Mouse (Mus musculus) embryonic facial prominence, embryonic 14.5 days (tissue): ENCODE measurements around the gene Nccrp1. TPM values are rescaled to one million over a fixed set of nuclear protein-coding genes. Genes with fewer than 3 reads are reported as not detected.

Experiments
- ATAC-seq: fragments of 200-750 bp; cut with Nextera tagmentation; 2 replicates; pipeline ENCODE4 v1.8.0; 2017; ENCODE audit warnings: low read depth, moderate number of reproducible peaks, moderate TSS enrichment
- DNase-seq: peaks from one replicate; pipeline ENCODE4 v3.0.0-alpha.2; 2015; ENCODE audit warnings: low spot score
- H3K27ac ChIP-seq: fragments of 300-500 bp; sonication (generic); replicated peaks from 2 replicates; pipeline ENCODE4 v1.5.1; 2014; ENCODE audit warnings: low read depth, mild to moderate bottlenecking, low read length, moderate library complexity
- H3K27me3 ChIP-seq: fragments of 300-500 bp; sonication (generic); replicated peaks from 2 replicates; pipeline ENCODE4 v1.6.1; 2014; ENCODE audit warnings: low read length; ENCODE audit not compliant: control insufficient read depth, insufficient read depth
- H3K36me3 ChIP-seq: fragments of 300-500 bp; sonication (generic); 2 replicates; pipeline ENCODE4 v1.6.1; 2014; ENCODE audit warnings: low read length, mixed read lengths; ENCODE audit not compliant: control insufficient read depth, insufficient read depth
- H3K4me1 ChIP-seq: fragments of 300-500 bp; sonication (generic); 2 replicates; pipeline ENCODE4 v1.6.1; 2014; ENCODE audit warnings: antibody characterized with exemption, low read length; ENCODE audit not compliant: control insufficient read depth, insufficient read depth
- H3K4me2 ChIP-seq: fragments of 300-500 bp; sonication (generic); 2 replicates; pipeline ENCODE4 v1.6.1; 2014; ENCODE audit warnings: low read depth, mild to moderate bottlenecking, low read length, moderate library complexity, mixed read lengths
- H3K4me3 ChIP-seq: fragments of 300-500 bp; sonication (generic); 2 replicates; pipeline ENCODE4 v1.5.1; 2014; ENCODE audit warnings: low read depth, mild to moderate bottlenecking, low read length
- H3K9ac ChIP-seq: fragments of 300-500 bp; sonication (generic); 2 replicates; pipeline ENCODE4 v1.6.1; 2014; ENCODE audit warnings: low read depth, mild to moderate bottlenecking, low read length, moderate library complexity, mixed read lengths
- H3K9me3 ChIP-seq: fragments of 300-500 bp; sonication (generic); 2 replicates; pipeline ENCODE4 v1.6.1; 2016; ENCODE audit warnings: low read length; ENCODE audit not compliant: control insufficient read depth
- WGBS: fragments of 180-500 bp; shearing (Covaris S2); extraction: QIAGEN DNeasy Blood & Tissue Kit; methylation state at CpG from one replicate; pipeline ENCODE4 v1.1.7; 2014; 5-methylcytosine and 5-hydroxymethylcytosine counted together
- polyA plus RNA-seq: library from polyadenylated mRNA; unstranded; fragments of >200 nt; fragmentation: Nextera tagmentation; extraction: Ambion mirVana; gene quantifications from 2 replicates; pipeline ENCODE4 v1.2.1, GENCODE M21; 2014

Nccrp1 gene
- polyA plus RNA-seq, 1 experiment from 2014 or later: 0.43 TPM

- Histone ChIP-seq H3K4me2 (no peak overlapping the region), H3K27ac (no peak overlapping the region), H3K9ac (no peak overlapping the region), H3K27me3 (no peaks in the 10 kb centered on the region), H3K4me3 (no peak overlapping the region), H3K4me1 (peaks cover 29% of the 10 kb centered on the region), H3K36me3 (no peaks in the 10 kb centered on the region), H3K9me3 (no peaks in the 10 kb centered on the region)
- 88% methylated on average over 3 of the region's 3 CpGs for WGBS
- ATAC-seq: no peak
- DNase-seq: no peak
Observed at GRCm38 (mm10) chr7:28573236-28573635, 26.2 kb upstream of the Nccrp1 start.

- Histone ChIP-seq H3K36me3 (peaks cover 4% of the 10 kb centered on the region), H3K4me2 (no peak overlapping the region), H3K27ac (no peak overlapping the region), H3K4me3 (no peak overlapping the region), H3K4me1 (peaks cover 27% of the 10 kb centered on the region), H3K9ac (no peak overlapping the region), H3K9me3 (no peaks in the 10 kb centered on the region), H3K27me3 (no peaks in the 10 kb centered on the region)
- 82% methylated on average over 5 of the region's 5 CpGs for WGBS
- DNase-seq: no peak
- ATAC-seq: no peak
Observed at GRCm38 (mm10) chr7:28572689-28573088, 25.6 kb upstream of the Nccrp1 start.

GRCm38 (mm10) chr7:28570982-28571682, 24.1 kb upstream of the Nccrp1 start:
- Histone ChIP-seq H3K27me3 (no peaks in the 10 kb centered on the region), H3K4me2 (peak overlapping the region; percentile 22; the same call in 1 of the 2 replicates), H3K9me3 (no peaks in the 10 kb centered on the region), H3K36me3 (peaks cover 19% of the 10 kb centered on the region), H3K4me1 (peaks cover 11% of the 10 kb centered on the region), H3K9ac (0 out of 2 replicates have a peak overlapping the region, but pooled peaks have one; percentile 34), H3K4me3 (no peak overlapping the region), H3K27ac (peak overlapping the region; percentile 64)
- ATAC-seq (0 out of 2 replicates have a peak, but pooled peaks have one; percentile 4), DNase-seq (peak; percentile 73)
- 36% methylated on average over 5 of the region's 5 CpGs for WGBS

DNA sequence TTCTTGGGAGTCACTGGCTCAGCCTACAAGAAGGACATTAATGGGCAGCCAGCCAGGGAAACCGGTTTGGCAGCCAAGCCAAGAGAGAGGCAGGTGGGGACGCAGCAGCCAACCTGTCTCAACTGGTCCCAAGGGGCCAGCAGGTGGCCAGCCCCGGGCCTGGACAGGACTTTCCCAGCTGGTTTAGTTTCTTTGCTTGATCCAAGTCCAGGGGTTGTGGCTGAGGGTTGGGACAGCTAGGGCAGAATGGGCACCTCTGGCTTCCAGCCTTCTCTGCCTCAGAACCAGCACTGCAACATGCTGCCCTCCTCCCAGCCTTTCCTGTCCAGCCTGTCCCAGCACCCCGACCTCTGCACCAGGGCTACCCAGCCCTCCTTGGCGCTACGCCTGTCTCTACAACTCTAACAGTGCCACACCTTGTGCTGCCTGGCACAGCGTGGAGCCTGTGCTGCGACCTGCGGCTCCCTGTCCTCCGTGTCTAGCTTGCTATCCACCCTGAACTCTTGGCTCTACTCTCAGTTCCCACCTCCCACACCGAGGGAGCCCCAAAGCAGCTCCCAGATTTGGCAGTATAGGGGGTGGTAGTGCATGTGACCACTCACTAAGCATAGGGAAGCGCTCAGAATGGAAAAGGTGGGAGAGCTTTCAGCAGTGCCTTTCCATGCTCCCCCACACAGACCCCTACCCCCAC, 23.4 kb upstream of the Nccrp1 start:
- 0 out of 2 replicates have a peak overlapping the region, but pooled peaks have one; percentile 34 for H3K9ac ChIP-seq
- H3K27me3 ChIP-seq: no peaks in the 10 kb centered on the region
- peaks cover 26% of the 10 kb centered on the region for H3K36me3 ChIP-seq
- no peak overlapping the region for H3K4me3 ChIP-seq
- no peaks in the 10 kb centered on the region for H3K9me3 ChIP-seq
- H3K4me1 ChIP-seq: peaks cover 10% of the 10 kb centered on the region
- H3K4me2 ChIP-seq: peak overlapping the region; percentile 22; the same call in 1 of the 2 replicates
- WGBS: 63% methylated on average over 12 of the region's 12 CpGs
- ATAC-seq (peak; percentile 60), DNase-seq (peak; percentile 82)
- H3K27ac ChIP-seq: peak overlapping the region; percentile 64

- Histone ChIP-seq H3K27ac (no peak overlapping the region), H3K9me3 (no peaks in the 10 kb centered on the region), H3K36me3 (peaks cover 48% of the 10 kb centered on the region), H3K4me1 (peaks cover 10% of the 10 kb centered on the region), H3K4me3 (no peak overlapping the region), H3K27me3 (no peaks in the 10 kb centered on the region), H3K9ac (no peak overlapping the region), H3K4me2 (no peak overlapping the region)
- ATAC-seq (no peak), DNase-seq (peak; percentile 53)
Observed at GRCm38 (mm10) chr7:28568253-28568652, 21.2 kb upstream of the Nccrp1 start.

DNA sequence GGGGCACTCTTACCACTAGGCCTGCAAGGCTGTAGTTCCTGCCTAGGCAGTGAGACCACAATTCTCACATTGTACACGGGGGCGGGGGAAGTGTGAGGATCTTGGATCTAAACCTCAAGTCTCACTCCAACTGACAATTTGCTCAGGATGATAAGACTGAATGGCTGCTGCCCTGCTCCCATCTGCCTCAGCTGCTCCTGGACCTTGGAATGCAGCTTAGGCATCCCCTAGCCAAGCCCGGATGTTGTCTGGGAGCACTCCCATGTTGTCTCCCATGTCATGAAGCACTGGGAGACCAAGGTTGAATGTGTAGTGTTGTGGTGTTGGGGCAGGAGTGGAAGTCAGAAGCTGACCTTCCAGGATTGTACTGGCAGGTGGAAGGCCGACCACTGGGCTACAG, 20.5 kb upstream of the Nccrp1 start:
- Histone ChIP-seq H3K4me3 (no peak overlapping the region), H3K27me3 (no peaks in the 10 kb centered on the region), H3K27ac (no peak overlapping the region), H3K9ac (no peak overlapping the region), H3K9me3 (no peaks in the 10 kb centered on the region), H3K36me3 (peaks cover 55% of the 10 kb centered on the region), H3K4me2 (no peak overlapping the region), H3K4me1 (peaks cover 10% of the 10 kb centered on the region)
- 97% methylated on average over 4 of the region's 4 CpGs for WGBS
- no peak for DNase-seq
- no peak for ATAC-seq

DNA sequence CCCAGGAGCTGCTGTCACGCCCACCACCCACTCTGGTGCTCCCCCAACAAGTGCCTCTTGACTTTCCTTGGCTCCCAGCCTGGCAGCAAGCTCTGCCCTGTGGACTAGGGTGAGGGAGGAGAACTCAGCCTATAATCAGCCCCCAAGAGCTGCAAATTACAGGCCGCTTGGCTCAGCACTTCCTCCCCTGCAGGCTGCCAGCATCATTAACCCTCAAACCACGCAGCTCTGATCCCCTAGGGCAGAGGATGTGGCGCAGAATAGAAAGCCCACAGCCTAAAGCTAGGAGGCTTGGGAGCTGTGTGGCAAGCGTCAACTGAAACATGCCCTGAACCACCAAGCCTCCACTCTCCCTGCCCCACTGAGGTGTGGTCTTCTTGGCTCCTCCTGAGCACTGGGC, 18.4 kb upstream of the Nccrp1 start:
- Histone ChIP-seq H3K27ac (no peak overlapping the region), H3K4me3 (no peak overlapping the region), H3K9ac (no peak overlapping the region), H3K9me3 (no peaks in the 10 kb centered on the region), H3K4me1 (peaks cover 2% of the 10 kb centered on the region), H3K27me3 (no peaks in the 10 kb centered on the region), H3K36me3 (peaks cover 76% of the 10 kb centered on the region), H3K4me2 (no peak overlapping the region)
- peak; percentile 64 for DNase-seq
- peak; percentile 28; the same call in 1 of the 2 replicates for ATAC-seq
- WGBS: 70% methylated on average over 5 of the region's 5 CpGs

GRCm38 (mm10) chr7:28562951-28563350, 15.9 kb upstream of the Nccrp1 start:
- Histone ChIP-seq H3K9me3 (no peaks in the 10 kb centered on the region), H3K27me3 (no peaks in the 10 kb centered on the region), H3K9ac (no peak overlapping the region), H3K27ac (no peak overlapping the region), H3K36me3 (peaks cover 93% of the 10 kb centered on the region), H3K4me3 (no peak overlapping the region), H3K4me1 (no peaks in the 10 kb centered on the region), H3K4me2 (no peak overlapping the region)
- DNase-seq (no peak), ATAC-seq (no peak)
- 91% methylated on average over 13 of the region's 13 CpGs for WGBS
